Mouse (Mus musculus): ENCODE results near the gene Ranbp9. TPM values are rescaled to one million over a fixed set of nuclear protein-coding genes. Genes with fewer than 3 reads are reported as not detected.

The Ranbp9 gene
- total RNA-seq, 4 experiments from 2014 or later, result 38.0 to 44.9 (median 43.3) TPM

GRCm38 (mm10) chr13:43370063-43370462 is 111.0 kb downstream of the Ranbp9 start:
- no peak for DNase-seq (ENCODE audit: low spot score in 2 of 2)

DNA sequence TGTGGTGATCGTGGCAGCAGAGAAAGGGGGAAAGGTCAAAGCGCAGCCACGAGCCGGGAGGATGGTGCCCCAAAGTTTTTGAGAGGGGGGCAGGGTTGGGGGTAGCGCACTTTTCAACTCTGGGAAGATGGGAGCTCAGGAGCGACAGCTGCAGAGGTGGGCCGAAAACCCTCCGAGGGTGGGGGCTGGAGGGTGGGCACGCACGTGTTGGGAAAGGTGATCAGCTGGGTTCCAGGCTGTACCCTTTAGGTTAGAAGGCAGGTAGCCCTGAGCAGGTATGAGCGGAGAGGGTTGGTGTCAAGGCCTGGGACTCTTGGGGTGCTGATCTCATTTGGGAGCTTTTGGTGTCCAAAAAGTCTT is 115.3 kb downstream of the Ranbp9 start:
- no peak for DNase-seq (ENCODE audit: low spot score in 2 of 2)

- DNase-seq (ENCODE audit: low spot score in 2 of 2), result peak; percentile 80 to 83
These were observed 115.9 kb downstream of the Ranbp9 start, which contains the start of gene Sirt5 for GRCm38 (mm10) chr13:43364985-43365824. Sirt5 (plus strand) TSS chr13:43365496.

DNA sequence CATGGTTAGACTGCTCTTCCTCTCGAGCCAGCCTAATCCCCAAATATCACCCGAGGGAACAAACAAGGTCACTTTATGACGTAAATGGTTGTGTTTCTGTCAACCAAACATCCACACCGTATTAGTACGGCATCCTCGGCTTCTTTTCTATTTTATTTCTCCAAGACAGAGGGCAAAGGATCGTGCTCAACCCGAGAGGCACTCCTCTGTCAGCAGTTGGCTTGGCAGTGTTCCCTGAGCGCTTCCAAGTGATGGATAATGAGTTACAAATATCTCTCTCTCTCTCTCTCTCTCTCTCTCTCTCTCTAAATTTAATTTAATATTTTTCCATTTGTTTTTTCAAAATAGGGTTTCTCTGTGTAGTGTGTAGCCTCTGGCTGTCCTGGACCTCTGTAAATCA is 118.7 kb downstream of the Ranbp9 start:
- DNase-seq (ENCODE audit: low spot score in 2 of 2), result no peak

GRCm38 (mm10) chr13:43360534-43360933 is 120.5 kb downstream of the Ranbp9 start:
- no peak for DNase-seq (ENCODE audit: low spot score in 2 of 2)

GRCm38 (mm10) chr13:43356346-43357125 is 124.5 kb downstream of the Ranbp9 start:
- no peak for DNase-seq (ENCODE audit: low spot score in 2 of 2)

- no peak for DNase-seq (ENCODE audit: low spot score in 2 of 2)
These were observed 126.7 kb downstream of the Ranbp9 start for GRCm38 (mm10) chr13:43354362-43354761.

GRCm38 (mm10) chr13:43353356-43353755 is 127.7 kb downstream of the Ranbp9 start:
- DNase-seq (ENCODE audit: low spot score in 2 of 2), result no peak

Other genes with a start within 250 kb of the Ranbp9 start
- gene Gfod1, start 177.1 kb downstream of the Ranbp9 start, total RNA-seq (2022), result 1 to 10 TPM; 3.6 to 4.9 (median 4.3) TPM
- 10 to 100 TPM; 14.9 to 22.6 (median 17.1) TPM for gene Sirt5, start 115.8 kb downstream of the Ranbp9 start, total RNA-seq (2022)
- 100 to 1,000 TPM in 3 of 4 experiments, 10 to 100 TPM in 1; 97.0 to 134 (median 111) TPM for gene Nol7, start 82.9 kb downstream of the Ranbp9 start, total RNA-seq (2022)
- gene Mcur1, start 78.9 kb upstream of the Ranbp9 start, total RNA-seq (2022), result 10 to 100 TPM; 25.5 to 34.6 (median 30.2) TPM
- gene Rnf182, start 134.4 kb upstream of the Ranbp9 start, total RNA-seq (2022), result under 1 TPM in 2 of 4 experiments, not detected in 2; 0.10 to 0.11 TPM